Comparison of ENCODE assay signal across 20 mouse cellular contexts in the genomic region with DNA sequence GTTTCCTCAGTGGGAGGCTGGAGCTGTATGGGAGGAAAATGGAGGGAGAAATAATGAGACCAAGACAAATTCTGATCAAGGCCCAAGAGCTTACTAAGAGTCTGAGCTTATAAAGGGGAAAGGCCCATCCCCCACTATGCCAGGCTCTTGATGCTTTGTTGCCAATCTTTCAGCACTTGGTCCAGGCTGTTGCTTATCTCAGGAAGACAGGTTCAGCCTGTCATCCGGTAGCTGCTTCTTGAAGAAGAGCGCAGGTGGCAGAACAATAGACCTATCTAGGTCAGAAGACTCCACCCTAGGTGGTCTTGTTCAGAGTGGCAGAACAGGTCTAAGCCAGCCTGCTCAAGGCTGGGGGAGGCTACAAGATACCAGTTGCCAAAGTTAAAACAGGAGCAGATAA.
DNase-seq lines count a peak whose midpoint lies in the region; TF ChIP-seq lines count a peak whose summit lies in the region.
"Had no signal": no experiment of that assay in that cellular context is flagged by ENCODE, and none has a peak within 500 bp of the region (broad histone marks: within the 10 kb centered on the region; RNA-seq: fewer than 3 reads in every experiment).

No protein-coding gene starts in this region.

- intact Hi-C loops in heart, adult 2 months (cut with DNase I): no loop called here

- no peak overlapping the region for H3K9ac ChIP-seq in MEL (ENCODE audit: control insufficient read depth, low read depth, low read length, poor library complexity, severe bottlenecking)
- no peak overlapping the region for H3K9ac ChIP-seq in heart, adult 2 months (ENCODE audit: low read depth, low read length)
- H3K9ac ChIP-seq: embryonic facial prominence, embryonic 15.5 days; hindbrain, embryonic 13.5 days had no signal

- DNase-seq in MEL (ENCODE audit: low read depth, low spot score): peak; percentile 18
- peak; percentile 11 to 59 for DNase-seq in thymus, adult 18-20 months
- DNase-seq in thymus, postnatal 14 days: peak; percentile 78
- DNase-seq in right cerebral cortex, adult 2 months (ENCODE audit: low spot score in 2 of 2): no peak
- DNase-seq in heart, adult 2 months: no peak
- DNase-seq in embryo, embryonic 10 days (ENCODE audit: low spot score): no peak
- no peak for DNase-seq in right cerebral cortex, postnatal 14 days
- DNase-seq: adrenal gland, postnatal 10 days; cerebellum, adult 11-12 months; cerebellum, postnatal 10 days; embryo, embryonic 11 days; gastrocnemius, adult 2 months; gastrocnemius, postnatal 25 days; heart, postnatal 10 days had no signal

- no peak for TF ChIP-seq CTCF in MEL (IDR thresholded peaks at IDR 0.05 in 2 of 3, conservative IDR thresholded peaks at IDR 0.05 in 1 of 3; ENCODE audit: control insufficient read depth in 1 of 3, insufficient read depth in 1 of 3, low read depth in 2 of 3, low read length in 3 of 3, poor library complexity in 1 of 3, severe bottlenecking in 1 of 3)
- no peak for TF ChIP-seq CTCF in heart, adult 2 months (IDR thresholded peaks at IDR 0.05)

- no peaks in the 10 kb centered on the region for H3K36me3 ChIP-seq in MEL (ENCODE audit: control insufficient read depth in 1 of 2, insufficient read depth in 2 of 2, low read length in 2 of 2)
- no peaks in the 10 kb centered on the region for H3K36me3 ChIP-seq in heart, adult 2 months (ENCODE audit: control insufficient read depth, insufficient read depth, low read length)
- H3K36me3 ChIP-seq: embryonic facial prominence, embryonic 15.5 days; forebrain, embryonic 10.5 days; heart, embryonic 10.5 days; hindbrain, embryonic 13.5 days had no signal

- no peaks in the 10 kb centered on the region for H3K79me2 ChIP-seq in MEL (ENCODE audit: control insufficient read depth, insufficient read depth, low read length, poor library complexity)
- no peaks in the 10 kb centered on the region for H3K79me2 ChIP-seq in heart, adult 2 months (replicated peaks; ENCODE audit: control insufficient read depth, insufficient read depth, low read length)

- TF ChIP-seq EP300 in MEL (IDR thresholded peaks at IDR 0.05; ENCODE audit: low read depth in 1 of 2, low read length in 2 of 2): peak in 1 of 2 experiments; percentile 48; a peak in 2 of 4 replicates
- TF ChIP-seq EP300 in heart, adult 2 months (IDR thresholded peaks at IDR 0.05; ENCODE audit: insufficient read depth, low read depth, low read length): no peak

- 0 out of 4 replicates have a peak, but pooled peaks cover 0 to 2% of the 10 kb centered on the region in 2 experiments for H3K4me1 ChIP-seq in MEL (ENCODE audit: control insufficient read depth in 1 of 2, insufficient read depth in 2 of 2, low read length in 2 of 2)
- H3K4me1 ChIP-seq in heart, adult 2 months (ENCODE audit: control insufficient read depth, insufficient read depth, low read length): no peaks in the 10 kb centered on the region
- H3K4me1 ChIP-seq: embryonic facial prominence, embryonic 15.5 days; forebrain, embryonic 10.5 days; heart, embryonic 10.5 days; hindbrain, embryonic 13.5 days had no signal

- H3K9me3 ChIP-seq in MEL (replicated peaks; ENCODE audit: insufficient read depth, low read length): no peaks in the 10 kb centered on the region
- H3K9me3 ChIP-seq: embryonic facial prominence, embryonic 15.5 days; heart, embryonic 10.5 days; hindbrain, embryonic 13.5 days had no signal

- H3K27ac ChIP-seq in MEL (ENCODE audit: control insufficient read depth, low read depth, low read length): no peak overlapping the region
- H3K27ac ChIP-seq in heart, adult 2 months: no peak overlapping the region
- H3K27ac ChIP-seq: embryonic facial prominence, embryonic 15.5 days; forebrain, embryonic 10.5 days; gastrocnemius, adult 2 months; heart, embryonic 10.5 days; hindbrain, embryonic 13.5 days; hindbrain, postnatal 0 days had no signal

- H3K27me3 ChIP-seq in MEL (ENCODE audit: control insufficient read depth in 1 of 2, insufficient read depth in 2 of 2, low read length in 2 of 2): no peaks in the 10 kb centered on the region
- no peaks in the 10 kb centered on the region for H3K27me3 ChIP-seq in heart, adult 2 months (ENCODE audit: control insufficient read depth, insufficient read depth, low read length)
- H3K27me3 ChIP-seq: embryonic facial prominence, embryonic 15.5 days; hindbrain, embryonic 13.5 days had no signal

- WGBS in heart, adult 2 months: 81% methylated on average over 2 of the region's 2 CpGs

- no peak for TF ChIP-seq RAD21 in MEL (IDR thresholded peaks at IDR 0.05; ENCODE audit: low read depth, low read length)

- H3K4me3 ChIP-seq in MEL (ENCODE audit: control insufficient read depth in 1 of 2, insufficient read depth in 1 of 2, low read depth in 2 of 2, low read length in 2 of 2): no peak overlapping the region
- no peak overlapping the region for H3K4me3 ChIP-seq in heart, adult 2 months
- H3K4me3 ChIP-seq: embryonic facial prominence, embryonic 15.5 days; erythroblast, embryonic 14.5 days; forebrain, embryonic 10.5 days; gastrocnemius, adult 2 months; heart, embryonic 10.5 days; hindbrain, embryonic 13.5 days had no signal

- TF ChIP-seq POLR2A in MEL (IDR thresholded peaks at IDR 0.05; ENCODE audit: control insufficient read depth in 1 of 2, insufficient read depth in 1 of 2, low read depth in 1 of 2, low read length in 2 of 2, poor library complexity in 1 of 2): no peak
- no peak for TF ChIP-seq POLR2A in heart, adult 2 months (IDR thresholded peaks at IDR 0.05; ENCODE audit: insufficient read depth, low read depth, low read length)

TF ChIP-seq in MEL, 35 proteins besides CTCF, POLR2A, EP300 and RAD21:
- no peak for TF ChIP-seq MXI1 (IDR thresholded peaks at IDR 0.05; ENCODE audit: low read depth, low read length)
- TF ChIP-seq MYB (IDR thresholded peaks at IDR 0.05; ENCODE audit: low read depth, low read length): no peak
- TF ChIP-seq MAZ (IDR thresholded peaks at IDR 0.05; ENCODE audit: low read depth, low read length): no peak
- TF ChIP-seq ETS1 (IDR thresholded peaks at IDR 0.05; ENCODE audit: low read depth, low read length): 0 out of 2 replicates have a peak, but pooled peaks have one; percentile 20
- no peak for TF ChIP-seq ZC3H11A (IDR thresholded peaks at IDR 0.05; ENCODE audit: low read depth, low read length)
- peak; percentile 14; the same call in 1 of the 2 replicates for TF ChIP-seq TAL1 (IDR thresholded peaks at IDR 0.05; ENCODE audit: low read length)
- TF ChIP-seq MAFK (IDR thresholded peaks at IDR 0.05; ENCODE audit: borderline replicate concordance, low read depth, low read length): no peak
- TF ChIP-seq TCF12 (IDR thresholded peaks at IDR 0.05; ENCODE audit: low read depth, low read length): peak; percentile 67; the same call in 1 of the 2 replicates
- TF ChIP-seq USF1 (IDR thresholded peaks at IDR 0.05; ENCODE audit: low read depth, low read length): no peak

Comparison
In these comparisons a context has a peak if more than half of its experiments do, and no peak if none do; other contexts are left out.
1. DNase-seq: peak in MEL (single experiment), thymus, adult 18-20 months (2 of 2) and thymus, postnatal 14 days (single experiment); none in right cerebral cortex, adult 2 months (0 of 2), heart, adult 2 months (0 of 2), embryo, embryonic 10 days (single experiment) and right cerebral cortex, postnatal 14 days (single experiment).